ENCODE assay signal across 14 mouse cellular contexts in the genomic region with DNA sequence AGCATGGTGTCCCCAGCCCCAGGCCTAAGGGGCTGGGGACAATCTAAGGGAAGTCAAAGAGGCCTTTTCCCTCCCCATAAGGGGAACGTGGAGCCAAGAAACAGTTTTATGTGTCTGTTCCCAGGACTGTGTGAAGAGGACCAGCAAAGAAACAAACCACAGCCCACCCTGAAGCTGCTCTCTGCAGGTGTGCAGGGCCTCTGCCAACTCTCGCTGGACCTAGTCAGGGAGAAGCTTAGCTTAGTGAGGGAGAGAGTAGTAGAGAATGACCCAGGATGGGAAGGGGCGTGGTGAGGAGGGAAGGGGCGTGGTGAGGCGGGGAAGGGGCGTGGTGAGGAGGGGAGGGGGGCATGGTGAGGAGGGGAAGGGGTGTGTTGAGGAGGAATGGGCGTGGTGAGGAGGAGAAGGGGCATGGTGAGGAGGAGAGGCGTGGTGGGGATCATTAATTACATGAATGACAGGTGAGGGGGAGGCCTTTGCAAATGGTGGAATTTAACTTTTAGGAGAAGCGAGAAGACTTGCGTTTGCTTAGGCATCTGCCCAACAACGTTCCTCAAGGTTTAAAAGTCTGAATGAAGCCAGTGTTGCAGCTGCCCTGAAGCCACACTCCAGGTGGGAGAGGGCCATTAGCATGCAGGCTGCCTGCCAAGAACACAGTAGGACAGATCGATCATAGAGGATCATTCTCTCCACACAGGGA. TPM values are rescaled to one million over a fixed set of nuclear protein-coding genes. Genes with fewer than 3 reads are reported as not detected.
A peak's percentile ranks its signal among the peaks of the same experiment; 100 is the strongest.
DNase-seq lines count a peak whose midpoint lies in the region; ATAC-seq lines count a peak whose summit lies in the region.
"Had no signal": no experiment of that assay in that cellular context is flagged by ENCODE, and none has a peak within 500 bp of the region (broad histone marks: within the 10 kb centered on the region; RNA-seq: fewer than 3 reads in every experiment).

No protein-coding gene starts in this region.

- WGBS in kidney, embryonic 14.5 days, result 7% methylated on average over 12 of the region's 12 CpGs
- WGBS in embryonic facial prominence, embryonic 13.5 days, result 4% methylated on average over 12 of the region's 12 CpGs
- WGBS in liver, embryonic 11.5 days, result 16% methylated on average over 11 of the region's 12 CpGs

- peak; percentile 89 for ATAC-seq in kidney, embryonic 14.5 days (ENCODE audit: low FRiP score, low TSS enrichment)
- ATAC-seq in embryonic facial prominence, embryonic 13.5 days (ENCODE audit: insufficient number of reproducible peaks, insufficient read depth, low FRiP score, low TSS enrichment, low read depth), result no peak
- peak; percentile 23; the same call in 1 of the 2 replicates for ATAC-seq in liver, embryonic 11.5 days (replicated peaks; ENCODE audit: low FRiP score)
- ATAC-seq in megakaryocyte, adult 5-6 weeks (ENCODE audit: poor library complexity, severe bottlenecking), result no peak
- no peak for ATAC-seq in inflammation-experienced regulatory T-cells, adult 6 months
- ATAC-seq: CD4-positive, CD25-positive, alpha-beta regulatory T cell, adult 4 months; midbrain, embryonic 15.5 days had no signal

- no peak overlapping the region for H3K27ac ChIP-seq in kidney, embryonic 14.5 days (ENCODE audit: low read depth, low read length)
- H3K27ac ChIP-seq in embryonic facial prominence, embryonic 13.5 days, result 0 out of 2 replicates have a peak overlapping the region, but pooled peaks have one; percentile 33
- H3K27ac ChIP-seq in liver, embryonic 11.5 days (ENCODE audit: low read depth, low read length), result no peak overlapping the region
- H3K27ac ChIP-seq: hindbrain, embryonic 15.5 days; midbrain, embryonic 15.5 days had no signal

- H3K36me3 ChIP-seq in kidney, embryonic 14.5 days (ENCODE audit: control insufficient read depth, insufficient read depth, low read length), result no peaks in the 10 kb centered on the region
- H3K36me3 ChIP-seq in embryonic facial prominence, embryonic 13.5 days, result no peaks in the 10 kb centered on the region
- H3K36me3 ChIP-seq in liver, embryonic 11.5 days (ENCODE audit: control insufficient read depth, insufficient read depth, low read length), result no peaks in the 10 kb centered on the region
- H3K36me3 ChIP-seq: hindbrain, embryonic 15.5 days; midbrain, embryonic 15.5 days had no signal

- H3K4me2 ChIP-seq in kidney, embryonic 14.5 days (replicated peaks; ENCODE audit: low read depth, low read length), result peak overlapping the region; percentile 30
- peak overlapping the region; percentile 31 for H3K4me2 ChIP-seq in embryonic facial prominence, embryonic 13.5 days
- H3K4me2 ChIP-seq in liver, embryonic 11.5 days, result peak overlapping the region; percentile 14; the same call in 1 of the 2 replicates
- H3K4me2 ChIP-seq: hindbrain, embryonic 15.5 days; midbrain, embryonic 15.5 days had no signal

- no peaks in the 10 kb centered on the region for H3K27me3 ChIP-seq in kidney, embryonic 14.5 days (ENCODE audit: control insufficient read depth, insufficient read depth, low read length)
- no peaks in the 10 kb centered on the region for H3K27me3 ChIP-seq in embryonic facial prominence, embryonic 13.5 days
- H3K27me3 ChIP-seq in liver, embryonic 11.5 days (replicated peaks; ENCODE audit: control insufficient read depth, insufficient read depth, low read length), result no peaks in the 10 kb centered on the region
- H3K27me3 ChIP-seq: hindbrain, embryonic 15.5 days; midbrain, embryonic 15.5 days had no signal

- no peaks in the 10 kb centered on the region for H3K9me3 ChIP-seq in kidney, embryonic 14.5 days (ENCODE audit: control insufficient read depth, low read length)
- no peaks in the 10 kb centered on the region for H3K9me3 ChIP-seq in embryonic facial prominence, embryonic 13.5 days
- no peaks in the 10 kb centered on the region for H3K9me3 ChIP-seq in liver, embryonic 11.5 days (ENCODE audit: control insufficient read depth, low read length)
- H3K9me3 ChIP-seq: hindbrain, embryonic 15.5 days; midbrain, embryonic 15.5 days had no signal

- no peak for DNase-seq in kidney, adult 9 months
- peak; percentile 86 for DNase-seq in ES-CJ7 (ENCODE audit: low read depth, low spot score)
- DNase-seq in liver, embryonic 11.5 days (ENCODE audit: low spot score), result no peak
- no peak for DNase-seq in right cerebral cortex, postnatal 25 days
- DNase-seq: adrenal gland, adult 2 months; cerebellum, adult 8-10 months; retina, postnatal 1 day had no signal

- peaks cover 2% of the 10 kb centered on the region; the same call in 1 of the 2 replicates for H3K4me1 ChIP-seq in kidney, embryonic 14.5 days (ENCODE audit: control insufficient read depth, insufficient read depth, low read length)
- H3K4me1 ChIP-seq in embryonic facial prominence, embryonic 13.5 days, result peaks cover 9% of the 10 kb centered on the region; the same call in 1 of the 2 replicates
- peaks cover 3% of the 10 kb centered on the region; the same call in 1 of the 2 replicates for H3K4me1 ChIP-seq in liver, embryonic 11.5 days (replicated peaks; ENCODE audit: control insufficient read depth, insufficient read depth, low read length)
- H3K4me1 ChIP-seq: hindbrain, embryonic 15.5 days; midbrain, embryonic 15.5 days had no signal

- no peak overlapping the region for H3K4me3 ChIP-seq in kidney, embryonic 14.5 days (ENCODE audit: low read length)
- no peak overlapping the region for H3K4me3 ChIP-seq in embryonic facial prominence, embryonic 13.5 days
- no peak overlapping the region for H3K4me3 ChIP-seq in liver, embryonic 11.5 days (ENCODE audit: low read depth, low read length)
- H3K4me3 ChIP-seq: hindbrain, embryonic 15.5 days; midbrain, embryonic 15.5 days had no signal

- H3K9ac ChIP-seq in kidney, embryonic 14.5 days (ENCODE audit: low read depth, low read length), result no peak overlapping the region
- no peak overlapping the region for H3K9ac ChIP-seq in embryonic facial prominence, embryonic 13.5 days
- H3K9ac ChIP-seq in liver, embryonic 11.5 days (ENCODE audit: low read depth, low read length), result no peak overlapping the region
- H3K9ac ChIP-seq: hindbrain, embryonic 15.5 days; midbrain, embryonic 15.5 days had no signal

RNA-seq across cellular contexts. Expression of a gene that starts 9.3 kb away (rescaled TPM):
- polyA plus RNA-seq in kidney, embryonic 14.5 days (2014; fragmentation: Nextera tagmentation; extraction: Ambion mirVana), result 21.5 and 24.2 TPM in 2 replicates
- polyA plus RNA-seq in embryonic facial prominence, embryonic 13.5 days (2015; fragmentation: Nextera tagmentation; extraction: Ambion mirVana), result 19.9 and 20.5 TPM in 2 replicates
- 7.5 and 8.7 TPM in 2 replicates for polyA plus RNA-seq in liver, embryonic 11.5 days (2014; fragmentation: Nextera tagmentation; extraction: Ambion mirVana)
- total RNA-seq in megakaryocyte, adult 5-6 weeks (2015), result 5.4 and 7.2 TPM in 2 replicates
- 9.7 and 11.1 TPM in 2 replicates for total RNA-seq in megakaryocyte, adult 5-6 weeks (2017)
- polyA plus RNA-seq in inflammation-experienced regulatory T-cells, adult 6 months (2017; shearing (Covaris generic)), result 1 to 10 TPM; 3.5 to 7.0 (median 6.7) TPM

RNA-seq across cellular contexts. Expression of a gene that starts 37.1 kb away (rescaled TPM):
- polyA plus RNA-seq in kidney, embryonic 14.5 days (2014; fragmentation: Nextera tagmentation; extraction: Ambion mirVana), result 20.3 and 32.3 TPM in 2 replicates
- polyA plus RNA-seq in embryonic facial prominence, embryonic 13.5 days (2015; fragmentation: Nextera tagmentation; extraction: Ambion mirVana), result 1.6 TPM in 1 of 2 replicates, not detected in the other
- polyA plus RNA-seq in liver, embryonic 11.5 days (2014; fragmentation: Nextera tagmentation; extraction: Ambion mirVana), result 53.7 and 53.9 TPM in 2 replicates
- 0.16 TPM in 1 of 2 replicates, not detected in the other for total RNA-seq in megakaryocyte, adult 5-6 weeks (2015)
- 0.20 and 0.77 TPM in 2 replicates for total RNA-seq in megakaryocyte, adult 5-6 weeks (2017)
- polyA plus RNA-seq in inflammation-experienced regulatory T-cells, adult 6 months (2017; shearing (Covaris generic)), result not detected
- polyA plus RNA-seq: adrenal gland, adult 2 months; CD4-positive, CD25-positive, alpha-beta regulatory T cell, adult 4 months had no signal

Comparison
In these comparisons a context has a peak if more than half of its experiments do, and no peak if none do; other contexts are left out.
1. ATAC-seq: peak in kidney, embryonic 14.5 days (single experiment) and liver, embryonic 11.5 days (single experiment); none in embryonic facial prominence, embryonic 13.5 days (single experiment), megakaryocyte, adult 5-6 weeks (single experiment) and inflammation-experienced regulatory T-cells, adult 6 months (single experiment).
2. Peak in every context shown above with its lines, with median percentiles within 50 percentile points of each other: H3K4me2 ChIP-seq.